Mouse (Mus musculus) CH12.LX (cell line): ENCODE results near the gene Nxph1.

Experiments
- CTCF ChIP-seq, 2 experiments: IDR thresholded peaks in 1 of 2; conservative IDR thresholded peaks in 1 of 2; 2 replicates each; pipeline ENCODE4 v1.5.1; 2011 to 2012; ENCODE audit warnings: low read depth in 2 of 2, low read length in 2 of 2, improper control_type of control experiment in 1 of 2, inconsistent platforms in 1 of 2, mild to moderate bottlenecking in 1 of 2, moderate library complexity in 1 of 2
- EP300 ChIP-seq: IDR thresholded peaks from 2 replicates; pipeline ENCODE4 v1.6.1; 2011; ENCODE audit warnings: low read length, improper control_type of control experiment
- MAX ChIP-seq: IDR thresholded peaks from 2 replicates; pipeline ENCODE4 v1.6.1; 2011; ENCODE audit warnings: low read length, improper control_type of control experiment
- ZKSCAN1 ChIP-seq: IDR thresholded peaks from 2 replicates; pipeline ENCODE4 v1.6.1; 2012; ENCODE audit warnings: low read depth, inconsistent platforms, low read length, improper control_type of control experiment, borderline replicate concordance

- TF ChIP-seq MAX = no peak
- no peak for TF ChIP-seq ZKSCAN1
- TF ChIP-seq EP300 = no peak
- no peak for TF ChIP-seq CTCF (conservative IDR thresholded peaks at IDR 0.05 in 1 of 2, IDR thresholded peaks at IDR 0.05 in 1 of 2; ENCODE audit: low read depth in 2 of 2, low read length in 2 of 2)
These were observed 22.3 kb downstream of the Nxph1 start for GRCm38 (mm10) chr6:8970576-8970975.
